Mouse (Mus musculus) stomach, embryonic 14.5 days (tissue): ENCODE data around the gene Nav2. TPM values are rescaled to one million over a fixed set of nuclear protein-coding genes. Genes with fewer than 3 reads are reported as not detected.

Source experiments
- ATAC-seq: fragments of 200-750 bp; cut with Nextera tagmentation; 2 replicates; pipeline ENCODE4 v1.8.0; 2017; ENCODE audit warnings: low read depth, moderate TSS enrichment; ENCODE audit not compliant: insufficient number of reproducible peaks, insufficient read depth, low FRiP score
- H3K27ac ChIP-seq: fragments of 300-500 bp; sonication (generic); 2 replicates; pipeline ENCODE4 v1.5.1; 2014; ENCODE audit warnings: mild to moderate bottlenecking, low read length, moderate library complexity, mixed read lengths
- H3K27me3 ChIP-seq: fragments of 300-500 bp; sonication (generic); 2 replicates; pipeline ENCODE4 v1.6.1; 2014; ENCODE audit warnings: low read length, control low read depth, mixed read lengths; ENCODE audit not compliant: control insufficient read depth, insufficient read depth
- H3K36me3 ChIP-seq: fragments of 300-500 bp; sonication (generic); 2 replicates; pipeline ENCODE4 v1.6.1; 2014; ENCODE audit warnings: mild to moderate bottlenecking, control low read depth, low read length, moderate library complexity, mixed read lengths; ENCODE audit not compliant: control insufficient read depth, insufficient read depth
- H3K4me1 ChIP-seq: fragments of 300-500 bp; sonication (generic); 2 replicates; pipeline ENCODE4 v1.6.1; 2014; ENCODE audit warnings: low read length, control low read depth, mixed read lengths; ENCODE audit not compliant: control insufficient read depth, insufficient read depth
- H3K4me2 ChIP-seq: fragments of 300-500 bp; sonication (generic); replicated peaks from 2 replicates; pipeline ENCODE4 v1.6.1; 2014; ENCODE audit warnings: low read depth, low read length, control low read depth
- H3K4me3 ChIP-seq: fragments of 300-500 bp; sonication (generic); 2 replicates; pipeline ENCODE4 v1.5.1; 2014; ENCODE audit warnings: low read depth, low read length, control low read depth
- H3K9ac ChIP-seq: fragments of 300-500 bp; sonication (generic); replicated peaks from 2 replicates; pipeline ENCODE4 v1.6.1; 2014; ENCODE audit warnings: low read depth, mild to moderate bottlenecking, control low read depth, low read length, moderate library complexity, mixed read lengths
- H3K9me3 ChIP-seq: fragments of 300-500 bp; sonication (generic); 2 replicates; pipeline ENCODE4 v1.6.1; 2016; ENCODE audit warnings: low read depth, low read length, control low read depth; ENCODE audit not compliant: control insufficient read depth
- WGBS: fragments of 180-500 bp; shearing (Covaris S2); extraction: QIAGEN DNeasy Blood & Tissue Kit; methylation state at CpG from one replicate; pipeline ENCODE4 v1.1.7; 2014; 5-methylcytosine and 5-hydroxymethylcytosine counted together
- polyA plus RNA-seq: library from polyadenylated mRNA; unstranded; fragments of >200 nt; fragmentation: Nextera tagmentation; extraction: Ambion mirVana; gene quantifications from 2 replicates; pipeline ENCODE4 v1.2.1, GENCODE M21; 2014

Nav2 gene
- polyA plus RNA-seq, 1 experiment from 2014 or later: 41.1 TPM

GRCm38 (mm10) chr7:49104376-49104775 is 195.9 kb downstream of the Nav2 start:
- no peak overlapping the region for H3K9ac ChIP-seq
- H3K27me3 ChIP-seq: no peaks in the 10 kb centered on the region
- no peak overlapping the region for H3K27ac ChIP-seq
- ATAC-seq: peak; percentile 61; the same call in 1 of the 2 replicates
- no peaks in the 10 kb centered on the region for H3K9me3 ChIP-seq
- H3K4me2 ChIP-seq: no peak overlapping the region
- H3K4me1 ChIP-seq: no peaks in the 10 kb centered on the region
- WGBS: 82% methylated on average over 8 of the region's 8 CpGs
- H3K36me3 ChIP-seq: no peaks in the 10 kb centered on the region
- H3K4me3 ChIP-seq: no peak overlapping the region

GRCm38 (mm10) chr7:49104793-49105192 is 196.3 kb downstream of the Nav2 start:
- H3K36me3 ChIP-seq: no peaks in the 10 kb centered on the region
- no peaks in the 10 kb centered on the region for H3K27me3 ChIP-seq
- H3K9ac ChIP-seq: no peak overlapping the region
- no peak for ATAC-seq
- no peaks in the 10 kb centered on the region for H3K9me3 ChIP-seq
- no peak overlapping the region for H3K4me2 ChIP-seq
- WGBS: 96% methylated on average over 1 of the region's 1 CpGs
- H3K27ac ChIP-seq: no peak overlapping the region
- no peaks in the 10 kb centered on the region for H3K4me1 ChIP-seq
- H3K4me3 ChIP-seq: no peak overlapping the region

GRCm38 (mm10) chr7:49105501-49105900 is 197.0 kb downstream of the Nav2 start:
- Histone ChIP-seq H3K27me3 (no peaks in the 10 kb centered on the region), H3K9ac (no peak overlapping the region), H3K4me1 (no peaks in the 10 kb centered on the region), H3K9me3 (no peaks in the 10 kb centered on the region), H3K27ac (no peak overlapping the region), H3K36me3 (no peaks in the 10 kb centered on the region), H3K4me2 (no peak overlapping the region), H3K4me3 (no peak overlapping the region)
- WGBS: 87% methylated on average over 2 of the region's 2 CpGs
- no peak for ATAC-seq

GRCm38 (mm10) chr7:49108076-49108475 is 199.6 kb downstream of the Nav2 start:
- Histone ChIP-seq H3K9me3 (no peaks in the 10 kb centered on the region), H3K27ac (no peak overlapping the region), H3K4me2 (no peak overlapping the region), H3K9ac (no peak overlapping the region), H3K4me1 (no peaks in the 10 kb centered on the region), H3K27me3 (no peaks in the 10 kb centered on the region), H3K36me3 (no peaks in the 10 kb centered on the region), H3K4me3 (no peak overlapping the region)
- 82% methylated on average over 5 of the region's 5 CpGs for WGBS
- no peak for ATAC-seq

GRCm38 (mm10) chr7:49119016-49119415 is 210.5 kb downstream of the Nav2 start:
- Histone ChIP-seq H3K27me3 (no peaks in the 10 kb centered on the region), H3K4me1 (0 out of 2 replicates have a peak, but pooled peaks cover 3% of the 10 kb centered on the region), H3K9ac (no peak overlapping the region), H3K4me3 (no peak overlapping the region), H3K4me2 (no peak overlapping the region), H3K9me3 (no peaks in the 10 kb centered on the region), H3K27ac (no peak overlapping the region), H3K36me3 (no peaks in the 10 kb centered on the region)
- WGBS: 70% methylated on average over 8 of the region's 8 CpGs
- no peak for ATAC-seq

- H3K9ac ChIP-seq: no peak overlapping the region
- ATAC-seq: no peak
- H3K4me2 ChIP-seq: peak overlapping the region; percentile 24; the same call in 1 of the 2 replicates
- no peaks in the 10 kb centered on the region for H3K9me3 ChIP-seq
- H3K36me3 ChIP-seq: no peaks in the 10 kb centered on the region
- 34% methylated on average over 20 of the region's 20 CpGs for WGBS
- no peak overlapping the region for H3K4me3 ChIP-seq
- H3K27me3 ChIP-seq: no peaks in the 10 kb centered on the region
- H3K27ac ChIP-seq: no peak overlapping the region
- 0 out of 2 replicates have a peak, but pooled peaks cover 3% of the 10 kb centered on the region for H3K4me1 ChIP-seq
These were observed 211.4 kb downstream of the Nav2 start for GRCm38 (mm10) chr7:49119794-49120487.

- H3K4me3 ChIP-seq: no peak overlapping the region
- WGBS: 51% methylated on average over 6 of the region's 6 CpGs
- ATAC-seq: no peak
These were observed 212.0 kb downstream of the Nav2 start for GRCm38 (mm10) chr7:49120488-49120864.

GRCm38 (mm10) chr7:49120935-49121691 is 212.6 kb downstream of the Nav2 start:
- WGBS: 39% methylated on average over 20 of the region's 20 CpGs

More at GRCm38 (mm10) chr7:49120488-49120864, 212.0 kb downstream of the Nav2 start:
- H3K9ac ChIP-seq: no peak overlapping the region
- H3K9me3 ChIP-seq: no peaks in the 10 kb centered on the region
- peak overlapping the region; percentile 24; the same call in 1 of the 2 replicates for H3K4me2 ChIP-seq
- H3K27ac ChIP-seq: no peak overlapping the region
- H3K4me1 ChIP-seq: 0 out of 2 replicates have a peak, but pooled peaks cover 3% of the 10 kb centered on the region
- no peaks in the 10 kb centered on the region for H3K36me3 ChIP-seq
- H3K27me3 ChIP-seq: no peaks in the 10 kb centered on the region

More at GRCm38 (mm10) chr7:49120935-49121691, 212.6 kb downstream of the Nav2 start:
- 0 out of 2 replicates have a peak, but pooled peaks cover 3% of the 10 kb centered on the region for H3K4me1 ChIP-seq
- no peaks in the 10 kb centered on the region for H3K27me3 ChIP-seq
- H3K4me2 ChIP-seq: no peak overlapping the region
- no peak overlapping the region for H3K9ac ChIP-seq
- H3K36me3 ChIP-seq: no peaks in the 10 kb centered on the region
- no peak overlapping the region for H3K27ac ChIP-seq
- H3K9me3 ChIP-seq: no peaks in the 10 kb centered on the region
- peak; percentile 51; the same call in 1 of the 2 replicates for ATAC-seq
- no peak overlapping the region for H3K4me3 ChIP-seq
